Mouse (Mus musculus) small intestine, adult 2 months (tissue): ENCODE measurements around the gene Pou4f1.

Experiments
- CTCF ChIP-seq: fragments of 200-500 bp; IDR thresholded peaks from 2 replicates; pipeline ENCODE4 v1.5.1; 2012; ENCODE audit warnings: low read depth, mild to moderate bottlenecking, control low read depth, inconsistent platforms, low read length, moderate library complexity, mixed read lengths; ENCODE audit not compliant: insufficient replicate concordance, insufficient read length; ENCODE audit errors: extremely low read depth
- POLR2A ChIP-seq: fragments of 200-500 bp; IDR thresholded peaks from 2 replicates; pipeline ENCODE4 v1.6.1; 2012; ENCODE audit warnings: low read depth, mild to moderate bottlenecking, control low read depth, inconsistent platforms, low read length, moderate library complexity

- TF ChIP-seq POLR2A = no peak
- no peak for TF ChIP-seq CTCF
These were observed 7.6 kb upstream of the Pou4f1 start for GRCm38 (mm10) chr14:104475438-104475837.
